Mouse (Mus musculus) G1E (cell line): ENCODE results near the gene Tmprss2. TPM values are rescaled to one million over a fixed set of nuclear protein-coding genes. Genes with fewer than 3 reads are reported as not detected.

Experiments used
- ATAC-seq: 2 replicates; pipeline ENCODE4 v1.8.0; 2016; ENCODE audit warnings: mild to moderate bottlenecking; ENCODE audit not compliant: insufficient number of reproducible peaks, poor library complexity, low FRiP score, severe bottlenecking; ENCODE audit errors: extremely low read depth
- DNase-seq: peaks from one replicate; pipeline ENCODE4 v3.0.0; 2012; ENCODE audit warnings: low spot score
- H3K27me3 ChIP-seq: 2 replicates; pipeline ENCODE4 v1.6.1; 2012; ENCODE audit warnings: mild to moderate bottlenecking, low read length, inconsistent platforms; ENCODE audit not compliant: insufficient read depth
- H3K36me3 ChIP-seq: replicated peaks from 2 replicates; pipeline ENCODE3; 2012; ENCODE audit warnings: mild to moderate bottlenecking, inconsistent platforms
- H3K4me1 ChIP-seq: 2 replicates; pipeline ENCODE4 v1.6.1; 2012; ENCODE audit warnings: low read depth, low read length, inconsistent platforms, mixed read lengths; ENCODE audit not compliant: insufficient read depth
- H3K4me3 ChIP-seq: 2 replicates; pipeline ENCODE4 v1.5.1; 2012; ENCODE audit warnings: low read depth, mild to moderate bottlenecking, inconsistent platforms, low read length, moderate library complexity, mixed read lengths
- H3K9me3 ChIP-seq: replicated peaks from 2 replicates; pipeline ENCODE4 v1.6.1; 2012; ENCODE audit warnings: inconsistent platforms
- CTCF ChIP-seq: IDR thresholded peaks from 2 replicates; pipeline ENCODE4 v1.5.1; 2012; ENCODE audit warnings: low read depth, low read length, inconsistent platforms, mixed read lengths
- GATA1 ChIP-seq: IDR thresholded peaks from 2 replicates; pipeline ENCODE4 v1.6.1; 2012; ENCODE audit warnings: borderline replicate concordance, low read length, inconsistent platforms, mixed read lengths
- GATA2 ChIP-seq: IDR thresholded peaks from 2 replicates; pipeline ENCODE4 v1.6.1; 2012; ENCODE audit warnings: low read depth, low read length, inconsistent platforms, borderline replicate concordance
- POLR2AphosphoS5 ChIP-seq: IDR thresholded peaks from 2 replicates; pipeline ENCODE4 v1.6.1; 2012; ENCODE audit warnings: low read depth, low read length, inconsistent platforms; ENCODE audit not compliant: insufficient replicate concordance
- TAL1 ChIP-seq: conservative IDR thresholded peaks from 2 replicates; pipeline ENCODE4 v1.6.1; 2012; ENCODE audit warnings: low read depth, low read length, inconsistent platforms, mixed read lengths
- polyA plus RNA-seq: library from polyadenylated mRNA; stranded (reverse); fragments of >175 nt; gene quantifications from 2 replicates; pipeline ENCODE4 v1.2.3, GENCODE M21; 2012
- total RNA-seq, 2 experiments: library from RNA; stranded (forward) in 1 of 2; stranded (reverse) in 1 of 2; fragments of 200-1000 nt in 1 of 2; fragments of >200 nt in 1 of 2; fragmentation: Nextera tagmentation in 1 of 2; gene quantifications; 2 replicates each; pipeline ENCODE4 v1.2.3; 2014 to 2017

Tmprss2 gene
- total and polyA plus RNA-seq, 3 experiments: 0.11 TPM; not detected in 2

- no peak for ATAC-seq
- no peak for DNase-seq
- Histone ChIP-seq H3K27me3 (no peaks in the 10 kb centered on the region; the same call in 1 of the 2 replicates), H3K4me1 (no peaks in the 10 kb centered on the region), H3K4me3 (no peak overlapping the region), H3K9me3 (no peaks in the 10 kb centered on the region), H3K36me3 (no peaks in the 10 kb centered on the region)
- TF ChIP-seq CTCF: no peak
Measured at GRCm38 (mm10) chr16:97607956-97608355, 3.0 kb downstream of the Tmprss2 start.

GRCm38 (mm10) chr16:97606829-97607228 lies 4.2 kb downstream of the Tmprss2 start:
- no peak for DNase-seq
- no peak for ATAC-seq
- no peak overlapping the region for H3K4me3 ChIP-seq
- H3K27me3 ChIP-seq: no peaks in the 10 kb centered on the region; the same call in 1 of the 2 replicates
- TF ChIP-seq CTCF (no peak), GATA1 (no peak), TAL1 (no peak), POLR2AphosphoS5 (no peak), GATA2 (no peak)
- no peaks in the 10 kb centered on the region for H3K9me3 ChIP-seq
- no peaks in the 10 kb centered on the region for H3K4me1 ChIP-seq
- no peaks in the 10 kb centered on the region for H3K36me3 ChIP-seq

GRCm38 (mm10) chr16:97605957-97606721 lies 4.9 kb downstream of the Tmprss2 start:
- no peaks in the 10 kb centered on the region for H3K9me3 ChIP-seq
- H3K36me3 ChIP-seq: no peaks in the 10 kb centered on the region
- DNase-seq (no peak), ATAC-seq (no peak)
- H3K27me3 ChIP-seq: no peaks in the 10 kb centered on the region; the same call in 1 of the 2 replicates
- H3K4me1 ChIP-seq: no peaks in the 10 kb centered on the region
- TF ChIP-seq CTCF (no peak), GATA2 (no peak), TAL1 (no peak), POLR2AphosphoS5 (no peak), GATA1 (no peak)
- H3K4me3 ChIP-seq: no peak overlapping the region

GRCm38 (mm10) chr16:97602256-97602655 lies 8.7 kb downstream of the Tmprss2 start:
- no peaks in the 10 kb centered on the region for H3K9me3 ChIP-seq
- H3K4me1 ChIP-seq: no peaks in the 10 kb centered on the region
- TF ChIP-seq GATA1: no peak
- no peak for TF ChIP-seq POLR2AphosphoS5
- no peak for TF ChIP-seq GATA2
- TF ChIP-seq TAL1: no peak
- TF ChIP-seq CTCF: no peak
- no peaks in the 10 kb centered on the region for H3K27me3 ChIP-seq
- H3K4me3 ChIP-seq: no peak overlapping the region
- ATAC-seq: no peak
- no peak for DNase-seq
- no peaks in the 10 kb centered on the region for H3K36me3 ChIP-seq

- Histone ChIP-seq H3K4me3 (no peak overlapping the region), H3K9me3 (no peaks in the 10 kb centered on the region), H3K4me1 (no peaks in the 10 kb centered on the region), H3K36me3 (no peaks in the 10 kb centered on the region), H3K27me3 (0 out of 2 replicates have a peak, but pooled peaks cover under 1% of the 10 kb centered on the region)
- DNase-seq (no peak), ATAC-seq (no peak)
- TF ChIP-seq CTCF (no peak), GATA1 (no peak), TAL1 (no peak), POLR2AphosphoS5 (no peak), GATA2 (no peak)
Measured at GRCm38 (mm10) chr16:97600591-97600990, 10.4 kb downstream of the Tmprss2 start.

- Histone ChIP-seq H3K4me3 (no peak overlapping the region), H3K4me1 (no peaks in the 10 kb centered on the region), H3K9me3 (no peaks in the 10 kb centered on the region), H3K27me3 (peaks cover 4% of the 10 kb centered on the region; the same call in 1 of the 2 replicates), H3K36me3 (no peaks in the 10 kb centered on the region)
- TF ChIP-seq GATA1: no peak
- TF ChIP-seq TAL1: no peak
- TF ChIP-seq POLR2AphosphoS5: no peak
- TF ChIP-seq GATA2: no peak
- no peak for TF ChIP-seq CTCF
- DNase-seq (no peak), ATAC-seq (no peak)
Measured at GRCm38 (mm10) chr16:97598046-97598445, 12.9 kb downstream of the Tmprss2 start.
